In the genomic region with DNA sequence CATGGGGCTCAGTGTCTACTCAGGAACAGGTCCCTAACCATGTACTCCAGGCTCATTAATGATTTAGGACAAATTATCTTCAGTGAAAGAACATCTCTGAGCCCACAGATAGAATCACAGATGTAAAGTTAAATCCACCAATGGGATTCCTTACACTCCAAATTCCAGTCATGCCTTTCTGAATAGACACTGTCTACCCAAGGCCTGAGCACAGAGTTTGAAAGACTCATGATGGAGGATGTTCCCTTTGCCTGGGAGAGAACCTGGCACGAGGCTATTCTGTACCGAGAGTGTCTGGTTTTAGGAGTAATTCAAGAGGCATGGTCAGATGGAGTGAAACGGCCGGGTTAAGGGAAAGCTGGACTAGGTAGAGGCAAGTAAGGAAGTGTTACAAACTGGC, we compare ENCODE assay signal across 35 mouse cellular contexts.
"Had no signal": no experiment of that assay in that cellular context is flagged by ENCODE, and none has a peak within 500 bp of the region (broad histone marks: within the 10 kb centered on the region; RNA-seq: fewer than 3 reads in every experiment).

No protein-coding gene starts in this region.

- H3K4me1 ChIP-seq: heart, embryonic 13.5 days; heart, embryonic 15.5 days; hindbrain, embryonic 10.5 days; hindbrain, embryonic 12.5 days; hindbrain, embryonic 13.5 days; hindbrain, embryonic 15.5 days; intestine, embryonic 15.5 days had no signal

- H3K9ac ChIP-seq: heart, embryonic 12.5 days; heart, embryonic 13.5 days; heart, embryonic 15.5 days; hindbrain, embryonic 12.5 days; hindbrain, embryonic 13.5 days; hindbrain, embryonic 14.5 days; hindbrain, embryonic 15.5 days; intestine, embryonic 15.5 days; kidney, embryonic 15.5 days had no signal

- H3K27ac ChIP-seq: heart, embryonic 10.5 days; heart, embryonic 13.5 days; heart, embryonic 15.5 days; hindbrain, embryonic 10.5 days; hindbrain, embryonic 12.5 days; hindbrain, embryonic 13.5 days; hindbrain, embryonic 14.5 days; hindbrain, embryonic 15.5 days; hindbrain, postnatal 0 days; intestine, embryonic 15.5 days; kidney, embryonic 15.5 days; kidney, postnatal 0 days; layer of hippocampus, adult 2 months had no signal

- H3K4me2 ChIP-seq: heart, embryonic 11.5 days; heart, embryonic 12.5 days; heart, embryonic 13.5 days; heart, embryonic 15.5 days; hindbrain, embryonic 12.5 days; hindbrain, embryonic 13.5 days; hindbrain, embryonic 14.5 days; hindbrain, embryonic 15.5 days; intestine, embryonic 15.5 days; kidney, embryonic 15.5 days had no signal

- H3K4me3 ChIP-seq: heart, embryonic 10.5 days; heart, embryonic 12.5 days; heart, embryonic 13.5 days; heart, embryonic 15.5 days; hindbrain, embryonic 10.5 days; hindbrain, embryonic 12.5 days; hindbrain, embryonic 13.5 days; hindbrain, embryonic 15.5 days; intestine, embryonic 15.5 days; kidney, embryonic 15.5 days; layer of hippocampus, adult 2 months had no signal

- H3K36me3 ChIP-seq: heart, embryonic 10.5 days; heart, embryonic 12.5 days; heart, embryonic 13.5 days; heart, embryonic 15.5 days; hindbrain, embryonic 10.5 days; hindbrain, embryonic 12.5 days; hindbrain, embryonic 13.5 days; hindbrain, embryonic 15.5 days; intestine, embryonic 15.5 days; kidney, embryonic 15.5 days had no signal

- H3K27me3 ChIP-seq: heart, embryonic 12.5 days; heart, embryonic 13.5 days; heart, embryonic 15.5 days; hindbrain, embryonic 12.5 days; hindbrain, embryonic 13.5 days; hindbrain, embryonic 15.5 days; intestine, embryonic 15.5 days; kidney, embryonic 15.5 days had no signal

- DNase-seq: heart, postnatal 10 days; heart, postnatal 14 days; heart, postnatal 36 days; heart, postnatal 4 days; kidney, adult 11 months; kidney, adult 18-20 months; kidney, adult 2 months; kidney, adult 8-10 months; kidney, adult 9 months; kidney, postnatal 10 days; kidney, postnatal 14 days; kidney, postnatal 25 days; kidney, postnatal 36 days; kidney, postnatal 4 days; layer of hippocampus, adult 9-11 months; layer of hippocampus, postnatal 36 days had no signal

- H3K9me3 ChIP-seq: heart, embryonic 10.5 days; heart, embryonic 12.5 days; heart, embryonic 13.5 days; heart, embryonic 15.5 days; hindbrain, embryonic 10.5 days; hindbrain, embryonic 12.5 days; hindbrain, embryonic 13.5 days; hindbrain, embryonic 15.5 days; intestine, embryonic 15.5 days; kidney, embryonic 15.5 days had no signal

- ATAC-seq: hindbrain, embryonic 16.5 days; hindbrain, postnatal 0 days; inflammation-experienced regulatory T-cells, adult 6 months; intestine, embryonic 15.5 days; intestine, embryonic 16.5 days; intestine, postnatal 0 days had no signal
